Comparison of ENCODE assay signal across 8 mouse cellular contexts in genomic region chr7:45015344-45015956, GRCm38 (mm10). TPM values are rescaled to one million over a fixed set of nuclear protein-coding genes. Genes with fewer than 3 reads are reported as not detected.
A peak's percentile ranks its signal among the peaks of the same experiment; 100 is the strongest.
DNase-seq lines count a peak whose midpoint lies in the region; ATAC-seq and TF ChIP-seq lines count a peak whose summit lies in the region.

No protein-coding gene starts in this region.

- DNase-seq in heart, adult 9 months (ENCODE audit: low spot score in 2 of 2): no peak
- DNase-seq in ES-E14 (ENCODE audit: low read depth, low spot score): no peak
- DNase-seq in forebrain, postnatal 0 days: no peak
- no peak for DNase-seq in liver, postnatal 0 days
- no peak for DNase-seq in right cerebral cortex, postnatal 4 days
- DNase-seq in left cerebral cortex, adult 11 months (ENCODE audit: low spot score): no peak
- no peak for DNase-seq in thymus, postnatal 25 days

- H3K9ac ChIP-seq in heart, embryonic 11.5 days (ENCODE audit: low read depth, low read length): peak overlapping the region; percentile 99
- peak overlapping the region; percentile 92 for H3K9ac ChIP-seq in ES-E14 (ENCODE audit: insufficient read depth, low read depth, low read length, poor library complexity, severe bottlenecking)
- H3K9ac ChIP-seq in forebrain, postnatal 0 days: peak overlapping the region; percentile 93
- H3K9ac ChIP-seq in liver, postnatal 0 days (replicated peaks): peak overlapping the region; percentile 96

- H3K27me3 ChIP-seq in heart, embryonic 11.5 days (ENCODE audit: control insufficient read depth, insufficient read depth, low read length): no peaks in the 10 kb centered on the region
- H3K27me3 ChIP-seq in forebrain, postnatal 0 days (ENCODE audit: insufficient read depth, low read length): no peaks in the 10 kb centered on the region
- H3K27me3 ChIP-seq in liver, postnatal 0 days (ENCODE audit: insufficient read depth, low read length): no peaks in the 10 kb centered on the region

- WGBS in heart, embryonic 11.5 days (ENCODE audit: insufficient replicate concordance): 2% methylated on average over 20 of the region's 20 CpGs
- 3% methylated on average over 20 of the region's 20 CpGs for WGBS in forebrain, postnatal 0 days
- under 1% methylated on average over 20 of the region's 20 CpGs for WGBS in liver, postnatal 0 days (ENCODE audit: insufficient replicate concordance)

- peaks cover 22% of the 10 kb centered on the region for H3K4me1 ChIP-seq in heart, embryonic 11.5 days (ENCODE audit: control insufficient read depth, insufficient read depth, low read length)
- peaks cover 3 to 15% of the 10 kb centered on the region in 2 experiments; a peak in 3 of 4 replicates for H3K4me1 ChIP-seq in ES-E14 (ENCODE audit: control insufficient read depth in 2 of 2, insufficient read depth in 2 of 2, low read length in 2 of 2, poor library complexity in 1 of 2)
- H3K4me1 ChIP-seq in forebrain, postnatal 0 days (ENCODE audit: insufficient read depth): peaks cover 17% of the 10 kb centered on the region
- H3K4me1 ChIP-seq in liver, postnatal 0 days (ENCODE audit: insufficient read depth): peaks cover 19% of the 10 kb centered on the region

- no peak for TF ChIP-seq CTCF in forebrain, postnatal 0 days (IDR thresholded peaks at IDR 0.05; ENCODE audit: low read depth)
- no peak for TF ChIP-seq CTCF in liver, postnatal 0 days (IDR thresholded peaks at IDR 0.05; ENCODE audit: low read depth)

- H3K27ac ChIP-seq in heart, embryonic 11.5 days (ENCODE audit: low read depth, low read length): peak overlapping the region; percentile 87
- peak overlapping the region; percentile 69 for H3K27ac ChIP-seq in ES-E14 (ENCODE audit: insufficient read depth, low read depth, low read length, poor library complexity, severe bottlenecking)
- peak overlapping the region; percentile 78 for H3K27ac ChIP-seq in forebrain, postnatal 0 days (ENCODE audit: low read depth, low read length)
- peak overlapping the region; percentile 98 for H3K27ac ChIP-seq in liver, postnatal 0 days (ENCODE audit: low read depth)

- ATAC-seq in heart, embryonic 11.5 days (replicated peaks; ENCODE audit: insufficient number of reproducible peaks, low FRiP score, low TSS enrichment): no peak
- no peak for ATAC-seq in forebrain, postnatal 0 days
- no peak for ATAC-seq in liver, postnatal 0 days

- peak overlapping the region; percentile 84 for H3K4me2 ChIP-seq in heart, embryonic 11.5 days
- peak overlapping the region; percentile 71 for H3K4me2 ChIP-seq in forebrain, postnatal 0 days (ENCODE audit: low read depth)
- H3K4me2 ChIP-seq in liver, postnatal 0 days (ENCODE audit: low read depth, low read length): peak overlapping the region; percentile 68

- H3K4me3 ChIP-seq in heart, embryonic 11.5 days (ENCODE audit: low read depth, low read length): peak overlapping the region; percentile 94
- peak overlapping the region; percentile 93 to 96 for H3K4me3 ChIP-seq in ES-E14 (ENCODE audit: insufficient read depth in 1 of 2, low read depth in 1 of 2, low read length in 2 of 2, poor library complexity in 1 of 2, severe bottlenecking in 1 of 2)
- H3K4me3 ChIP-seq in forebrain, postnatal 0 days (ENCODE audit: low read depth, low read length): peak overlapping the region; percentile 69
- peak overlapping the region; percentile 93 for H3K4me3 ChIP-seq in liver, postnatal 0 days (ENCODE audit: low read depth, low read length)

- TF ChIP-seq EP300 in liver, postnatal 0 days (IDR thresholded peaks at IDR 0.05; ENCODE audit: low read depth): no peak

- in situ Hi-C loops in ES-E14 (cut with MboI; ENCODE audit: low sequenced_read_pairs in 2 of 2, unreplicated experiment in 2 of 2): no loop called here

- no peaks in the 10 kb centered on the region for H3K9me3 ChIP-seq in heart, embryonic 11.5 days (replicated peaks; ENCODE audit: control insufficient read depth, low read length)
- H3K9me3 ChIP-seq in ES-E14 (ENCODE audit: control insufficient read depth, insufficient read depth, low read depth, low read length): no peaks in the 10 kb centered on the region
- H3K9me3 ChIP-seq in forebrain, postnatal 0 days (ENCODE audit: low read length): no peaks in the 10 kb centered on the region
- H3K9me3 ChIP-seq in liver, postnatal 0 days (ENCODE audit: low read length): no peaks in the 10 kb centered on the region

- peaks cover 23% of the 10 kb centered on the region for H3K36me3 ChIP-seq in heart, embryonic 11.5 days (ENCODE audit: control insufficient read depth, insufficient read depth, low read length)
- peaks cover 26% of the 10 kb centered on the region for H3K36me3 ChIP-seq in ES-E14 (ENCODE audit: control insufficient read depth, insufficient read depth, low read length, poor library complexity, severe bottlenecking)
- H3K36me3 ChIP-seq in forebrain, postnatal 0 days (ENCODE audit: insufficient read depth): peaks cover 29% of the 10 kb centered on the region
- H3K36me3 ChIP-seq in liver, postnatal 0 days (replicated peaks; ENCODE audit: insufficient read depth, low read length): peaks cover 30% of the 10 kb centered on the region

TF ChIP-seq in ES-E14, 5 proteins besides CTCF, POLR2A, EP300 and RAD21:
- no peak for TF ChIP-seq HCFC1 (IDR thresholded peaks at IDR 0.05; ENCODE audit: borderline replicate concordance, insufficient read depth, low read length)
- no peak for TF ChIP-seq ZNF384 (IDR thresholded peaks at IDR 0.05; ENCODE audit: low read depth, low read length)
- no peak for TF ChIP-seq MAFK (IDR thresholded peaks at IDR 0.05; ENCODE audit: insufficient read depth, low read depth, low read length)
- no peak for TF ChIP-seq ZC3H11A (IDR thresholded peaks at IDR 0.05; ENCODE audit: borderline replicate concordance, low read depth, low read length)
- TF ChIP-seq CHD2 (IDR thresholded peaks at IDR 0.05; ENCODE audit: low read depth, low read length): no peak

RNA-seq across cellular contexts. Expression of gene Scaf1, which starts 0.7 kb away (rescaled TPM):
- polyA plus RNA-seq in heart, embryonic 11.5 days (2014; fragmentation: Nextera tagmentation; extraction: Ambion mirVana): 37.9 and 42.5 TPM in 2 replicates
- total RNA-seq in ES-E14 (2012; rRNA removed): 39.0 and 39.2 TPM in 2 replicates
- 58.7 and 72.5 TPM in 2 replicates for total RNA-seq in forebrain, postnatal 0 days (2014; rRNA removed)
- polyA plus RNA-seq in forebrain, postnatal 0 days (2015; fragmentation: Nextera tagmentation; extraction: Ambion mirVana): 43.4 and 50.0 TPM in 2 replicates
- 7.5 and 8.1 TPM in 2 replicates for polyA plus RNA-seq in liver, postnatal 0 days (2015; fragmentation: Nextera tagmentation; extraction: Ambion mirVana)

RNA-seq across cellular contexts. Expression of gene Rras, which starts 2.3 kb away (rescaled TPM):
- 74.4 and 76.1 TPM in 2 replicates for polyA plus RNA-seq in heart, embryonic 11.5 days (2014; fragmentation: Nextera tagmentation; extraction: Ambion mirVana)
- 11.1 and 14.4 TPM in 2 replicates for total RNA-seq in ES-E14 (2012; rRNA removed)
- 2.9 and 4.2 TPM in 2 replicates for total RNA-seq in forebrain, postnatal 0 days (2014; rRNA removed)
- polyA plus RNA-seq in forebrain, postnatal 0 days (2015; fragmentation: Nextera tagmentation; extraction: Ambion mirVana): 10.6 and 13.1 TPM in 2 replicates
- 25.4 and 31.4 TPM in 2 replicates for polyA plus RNA-seq in liver, postnatal 0 days (2015; fragmentation: Nextera tagmentation; extraction: Ambion mirVana)

RNA-seq across cellular contexts. Expression of gene Bcl2l12, which starts 16.9 kb away (rescaled TPM):
- 41.0 and 43.2 TPM in 2 replicates for polyA plus RNA-seq in heart, embryonic 11.5 days (2014; fragmentation: Nextera tagmentation; extraction: Ambion mirVana)
- total RNA-seq in ES-E14 (2012; rRNA removed): 11.9 and 13.0 TPM in 2 replicates
- 7.5 and 7.9 TPM in 2 replicates for total RNA-seq in forebrain, postnatal 0 days (2014; rRNA removed)
- 7.8 and 8.5 TPM in 2 replicates for polyA plus RNA-seq in forebrain, postnatal 0 days (2015; fragmentation: Nextera tagmentation; extraction: Ambion mirVana)
- 11.7 and 13.1 TPM in 2 replicates for polyA plus RNA-seq in liver, postnatal 0 days (2015; fragmentation: Nextera tagmentation; extraction: Ambion mirVana)

RNA-seq across cellular contexts. Expression of gene Irf3, which starts 18.0 kb away (rescaled TPM):
- 57.3 and 61.4 TPM in 2 replicates for polyA plus RNA-seq in heart, embryonic 11.5 days (2014; fragmentation: Nextera tagmentation; extraction: Ambion mirVana)
- 45.9 and 68.4 TPM in 2 replicates for total RNA-seq in ES-E14 (2012; rRNA removed)
- 39.3 and 39.7 TPM in 2 replicates for total RNA-seq in forebrain, postnatal 0 days (2014; rRNA removed)
- 23.1 and 24.0 TPM in 2 replicates for polyA plus RNA-seq in forebrain, postnatal 0 days (2015; fragmentation: Nextera tagmentation; extraction: Ambion mirVana)
- polyA plus RNA-seq in liver, postnatal 0 days (2015; fragmentation: Nextera tagmentation; extraction: Ambion mirVana): 35.9 and 38.0 TPM in 2 replicates

RNA-seq across cellular contexts. Expression of gene Prmt1, which starts 29.1 kb away (rescaled TPM):
- 179 and 194 TPM in 2 replicates for polyA plus RNA-seq in heart, embryonic 11.5 days (2014; fragmentation: Nextera tagmentation; extraction: Ambion mirVana)
- 413 and 429 TPM in 2 replicates for total RNA-seq in ES-E14 (2012; rRNA removed)
- 208 and 220 TPM in 2 replicates for total RNA-seq in forebrain, postnatal 0 days (2014; rRNA removed)
- 598 and 639 TPM in 2 replicates for polyA plus RNA-seq in forebrain, postnatal 0 days (2015; fragmentation: Nextera tagmentation; extraction: Ambion mirVana)
- 73.2 and 76.8 TPM in 2 replicates for polyA plus RNA-seq in liver, postnatal 0 days (2015; fragmentation: Nextera tagmentation; extraction: Ambion mirVana)
